Mouse (Mus musculus) small intestine, adult 2 months (tissue): ENCODE results near the gene Fto.

Experiments used
- CTCF ChIP-seq: fragments of 200-500 bp; IDR thresholded peaks from 2 replicates; pipeline ENCODE4 v1.5.1; 2012; ENCODE audit warnings: low read depth, mild to moderate bottlenecking, control low read depth, inconsistent platforms, low read length, moderate library complexity, mixed read lengths; ENCODE audit not compliant: insufficient replicate concordance, insufficient read length; ENCODE audit errors: extremely low read depth
- POLR2A ChIP-seq: fragments of 200-500 bp; IDR thresholded peaks from 2 replicates; pipeline ENCODE4 v1.6.1; 2012; ENCODE audit warnings: low read depth, mild to moderate bottlenecking, control low read depth, inconsistent platforms, low read length, moderate library complexity

GRCm38 (mm10) chr8:91680125-91680524 lies 366.8 kb downstream of the Fto start:
- TF ChIP-seq CTCF (no peak), POLR2A (no peak)
